Mouse (Mus musculus) cerebellum, adult 2 months (tissue): ENCODE measurements around the gene Tnfaip2. TPM values are rescaled to one million over a fixed set of nuclear protein-coding genes. Genes with fewer than 3 reads are reported as not detected.

Experiments
- DNase-seq, 2 experiments: peaks; one replicate each; pipeline ENCODE4 v3.0.0; 2021
- H3K27ac ChIP-seq: fragments of 200-500 bp; 2 replicates; pipeline ENCODE4 v1.5.1; 2012; ENCODE audit warnings: low read length, control low read depth, inconsistent platforms; ENCODE audit not compliant: insufficient read depth
- H3K27me3 ChIP-seq: fragments of 200-500 bp; 2 replicates; pipeline ENCODE4 v1.6.1; 2012; ENCODE audit warnings: inconsistent platforms, mild to moderate bottlenecking, low read length, moderate library complexity; ENCODE audit not compliant: control insufficient read depth, insufficient read depth
- H3K4me1 ChIP-seq: fragments of 200-500 bp; 2 replicates; pipeline ENCODE4 v1.6.1; 2011; ENCODE audit warnings: low read length; ENCODE audit not compliant: control insufficient read depth, insufficient read depth
- H3K4me3 ChIP-seq: fragments of 200-500 bp; replicated peaks from 2 replicates; pipeline ENCODE3; 2011; ENCODE audit warnings: mild to moderate bottlenecking, low read depth, low read length, control low read depth; ENCODE audit not compliant: insufficient read depth
- CTCF ChIP-seq: fragments of 200-500 bp; IDR thresholded peaks from 2 replicates; pipeline ENCODE4 v1.5.1; 2011; ENCODE audit warnings: low read depth, mild to moderate bottlenecking, control low read depth, low read length, moderate library complexity, borderline replicate concordance; ENCODE audit not compliant: insufficient read depth
- POLR2A ChIP-seq: fragments of 200-500 bp; IDR thresholded peaks from 2 replicates; pipeline ENCODE4 v1.6.1; 2011; ENCODE audit warnings: low read length, control low read depth, borderline replicate concordance; ENCODE audit not compliant: insufficient read depth
- WGBS: fragments of 180-500 bp; shearing (Covaris S2); methylation state at CpG from one replicate; pipeline ENCODE4 v1.1.7; 2018; 5-methylcytosine and 5-hydroxymethylcytosine counted together
- polyA plus RNA-seq: library from polyadenylated mRNA; depleted of rRNA; stranded (reverse); fragments of >200 nt; gene quantifications from 2 replicates; pipeline ENCODE4 v1.2.3, GENCODE M21; 2012

Gene Tnfaip2
- polyA plus RNA-seq, 1 experiment = 0.87 TPM

DNA sequence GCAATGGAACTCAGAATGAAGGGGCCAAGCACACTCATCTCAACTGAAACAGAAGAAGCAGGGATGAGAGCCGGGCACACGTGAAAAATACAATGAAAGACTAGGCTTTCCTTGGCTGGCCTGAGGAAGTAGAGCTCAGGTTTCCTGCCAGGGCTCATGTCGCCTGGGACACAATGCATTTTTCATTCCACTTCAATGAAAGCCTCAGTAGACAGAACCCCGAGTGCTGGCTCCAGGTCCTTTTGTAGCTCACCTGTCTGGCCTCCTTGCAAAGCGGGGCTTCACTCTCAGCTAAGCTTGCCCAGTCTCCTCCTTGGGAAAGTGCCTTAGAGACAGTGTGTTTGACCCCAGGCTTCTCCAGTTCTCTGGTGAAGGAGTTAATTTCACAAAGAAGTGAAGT, 36.7 kb downstream of the Tnfaip2 start:
- Histone ChIP-seq H3K27me3 (no peaks in the 10 kb centered on the region), H3K4me3 (no peak overlapping the region), H3K27ac (no peak overlapping the region), H3K4me1 (peaks cover 5% of the 10 kb centered on the region)
- DNase-seq = no peak
- TF ChIP-seq CTCF = no peak
- no peak for TF ChIP-seq POLR2A
- WGBS = 73% methylated on average over 5 of the region's 5 CpGs

- no peak for TF ChIP-seq POLR2A
- peak; percentile 58 for TF ChIP-seq CTCF
- no peak overlapping the region for H3K27ac ChIP-seq
- DNase-seq = no peak
- no peaks in the 10 kb centered on the region for H3K27me3 ChIP-seq
- WGBS = 80% methylated on average over 2 of the region's 2 CpGs
- no peak overlapping the region for H3K4me3 ChIP-seq
- peaks cover 3% of the 10 kb centered on the region for H3K4me1 ChIP-seq
Measured at GRCm38 (mm10) chr12:111479917-111480316, 37.6 kb downstream of the Tnfaip2 start.

GRCm38 (mm10) chr12:111485046-111485651, 42.9 kb downstream of the Tnfaip2 start:
- DNase-seq = no peak
- TF ChIP-seq CTCF (no peak), POLR2A (no peak)
- WGBS = 1% methylated on average over 63 of the region's 63 CpGs
- Histone ChIP-seq H3K27ac (no peak overlapping the region), H3K4me1 (peaks cover 3% of the 10 kb centered on the region; the same call in 1 of the 2 replicates), H3K4me3 (peak overlapping the region; percentile 20), H3K27me3 (no peaks in the 10 kb centered on the region; the same call in 1 of the 2 replicates)

GRCm38 (mm10) chr12:111485652-111486306, 43.5 kb downstream of the Tnfaip2 start, which contains the start of gene Gm266:
Gene Gm266 (minus strand): TSS chr12:111485823.
- no peak for DNase-seq
- Histone ChIP-seq H3K4me3 (peak within 1 kb of the TSS; percentile 20), H3K27me3 (no peaks in the 10 kb centered on the region; the same call in 1 of the 2 replicates), H3K27ac (no peak within 1 kb of the TSS), H3K4me1 (no peaks in the 10 kb centered on the region)
- 2% methylated on average over 55 of the region's 58 CpGs for WGBS
- TF ChIP-seq CTCF (no peak), POLR2A (no peak)

GRCm38 (mm10) chr12:111486455-111486854, 44.2 kb downstream of the Tnfaip2 start:
- 16% methylated on average over 12 of the region's 12 CpGs for WGBS
- no peak overlapping the region for H3K4me3 ChIP-seq
- no peaks in the 10 kb centered on the region for H3K4me1 ChIP-seq
- TF ChIP-seq CTCF = no peak
- no peak for TF ChIP-seq POLR2A
- no peak for DNase-seq
- no peak overlapping the region for H3K27ac ChIP-seq
- no peaks in the 10 kb centered on the region; the same call in 1 of the 2 replicates for H3K27me3 ChIP-seq

DNA sequence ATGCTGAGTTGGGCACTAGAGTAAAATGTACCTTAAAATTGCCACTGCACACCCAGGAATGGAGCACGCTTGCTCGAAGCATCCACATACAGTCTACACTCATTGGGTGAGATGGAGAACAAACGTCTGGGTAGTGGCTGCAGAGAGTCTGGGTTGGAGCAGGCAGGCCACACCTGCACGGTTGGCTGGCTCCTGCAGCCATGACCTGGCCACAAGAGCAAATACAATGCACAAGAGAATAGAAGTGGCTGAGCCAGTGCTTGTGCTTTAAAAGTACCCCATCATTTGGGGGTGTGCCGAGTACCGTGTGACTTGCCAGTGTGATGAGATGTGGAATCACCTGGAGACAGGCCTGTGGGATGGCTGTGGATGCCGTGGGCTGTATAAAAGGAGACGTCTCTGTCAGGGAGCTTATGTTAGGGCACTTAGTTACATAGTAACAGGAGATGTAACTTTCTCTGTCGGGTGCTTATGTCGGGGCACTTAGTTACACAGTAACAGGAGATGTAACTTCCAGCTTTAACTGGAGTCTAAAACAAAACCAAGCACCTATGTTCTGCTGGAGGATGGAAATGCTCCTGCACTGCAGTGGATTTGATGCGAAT, 47.1 kb downstream of the Tnfaip2 start:
- no peaks in the 10 kb centered on the region; the same call in 1 of the 2 replicates for H3K27me3 ChIP-seq
- no peak overlapping the region for H3K27ac ChIP-seq
- H3K4me1 ChIP-seq = no peaks in the 10 kb centered on the region
- no peak overlapping the region for H3K4me3 ChIP-seq
- DNase-seq = no peak
- 76% methylated on average over 11 of the region's 11 CpGs for WGBS
- TF ChIP-seq POLR2A = no peak
- TF ChIP-seq CTCF = no peak

- DNase-seq = no peak
- 58% methylated on average over 4 of the region's 4 CpGs for WGBS
- TF ChIP-seq POLR2A = no peak
- no peak for TF ChIP-seq CTCF
- Histone ChIP-seq H3K4me1 (no peaks in the 10 kb centered on the region), H3K4me3 (no peak overlapping the region), H3K27me3 (no peaks in the 10 kb centered on the region), H3K27ac (no peak overlapping the region)
Measured at GRCm38 (mm10) chr12:111494931-111495330, 52.7 kb downstream of the Tnfaip2 start.
